Mouse (Mus musculus): ENCODE measurements at regions not wholly inside any gene's neighbourhood (a gene's known extent, or its start where the extent isn't known, plus 50 kb on each side); places are given as distances from the start of the nearest gene placed in this dataset.
"Not testable (repeated sequence)": the region's sequence is repeated elsewhere in the genome, so short reads cannot be mapped to it uniquely, and the experiment has no call there.

DNA sequence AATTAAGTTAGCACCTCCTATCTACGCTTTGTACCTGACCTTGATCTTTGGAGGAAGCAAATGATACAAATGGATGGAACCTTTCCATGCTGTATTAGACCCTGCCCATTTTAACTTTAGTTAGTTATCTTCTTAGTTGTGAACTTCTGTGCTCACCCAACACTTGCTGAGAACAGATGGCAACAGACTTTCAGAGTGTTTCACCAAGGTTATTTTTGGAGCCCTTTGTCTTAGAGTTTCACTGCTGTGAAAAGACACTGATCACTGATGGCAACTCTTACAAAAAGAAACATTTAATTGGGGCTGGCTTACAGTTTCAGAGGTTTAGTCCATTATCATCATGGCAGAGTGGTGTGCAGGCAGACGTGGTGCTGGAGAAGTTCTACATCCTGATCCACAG, 88.8 kb upstream of the Zfp746 start:
- peak; percentile 69 for ATAC-seq (ENCODE audit: low TSS enrichment)

DNA sequence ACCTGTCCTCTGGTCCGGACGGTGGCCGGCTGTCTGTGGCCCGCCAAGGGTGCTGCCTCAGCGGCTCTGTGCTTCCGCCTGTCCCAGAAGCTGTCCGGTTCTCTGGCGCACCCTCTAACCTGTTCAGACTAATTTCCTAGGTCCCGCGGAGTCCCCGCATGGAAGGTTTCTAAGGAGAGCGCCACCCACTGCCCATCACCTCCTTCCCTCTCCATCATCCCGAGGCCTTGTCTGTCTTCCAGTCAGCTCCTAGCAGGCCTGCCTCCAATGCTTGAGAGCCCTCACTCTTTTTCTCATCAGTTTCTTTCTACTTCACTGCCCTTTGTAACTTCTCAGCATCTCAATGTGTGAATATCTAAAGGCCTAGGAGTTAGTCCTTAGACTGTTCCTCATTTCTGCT, 86.4 kb upstream of the Zfp746 start:
- not testable (repeated sequence) for ATAC-seq (ENCODE audit: low TSS enrichment)

- no peak for ATAC-seq (ENCODE audit: low TSS enrichment)
Measured at GRCm38 (mm10) chr6:48136851-48137250, 50.5 kb upstream of the Zfp746 start.

Measured in frontal cortex, adult (tissue).